Mouse (Mus musculus) spleen, postnatal 10 days (tissue): ENCODE data around the gene Hpn.

Experiments
- DNase-seq, 2 experiments: peaks; one replicate each; pipeline ENCODE4 v3.0.0; 2021 to 2022; ENCODE audit warnings: low spot score in 2 of 2

Gene Hpn

GRCm38 (mm10) chr7:31115182-31115581, at the start of gene Hpn:
Gene Hpn (minus strand): TSS chr7:31115290.
- no peak for DNase-seq

- no peak for DNase-seq
Observed at GRCm38 (mm10) chr7:31164748-31165147, 49.7 kb upstream of the Hpn start.

- no peak for DNase-seq
Observed at GRCm38 (mm10) chr7:31163666-31164577, 48.8 kb upstream of the Hpn start.

GRCm38 (mm10) chr7:31162324-31162723, 47.2 kb upstream of the Hpn start:
- no peak for DNase-seq

GRCm38 (mm10) chr7:31161831-31162230, 46.7 kb upstream of the Hpn start:
- no peak for DNase-seq

- DNase-seq, result no peak
Observed at GRCm38 (mm10) chr7:31161246-31161645, 46.2 kb upstream of the Hpn start.

- DNase-seq, result no peak
Observed at GRCm38 (mm10) chr7:31160763-31161162, 45.7 kb upstream of the Hpn start.

GRCm38 (mm10) chr7:31156034-31156928, 41.2 kb upstream of the Hpn start:
- DNase-seq, result peak in 1 of 2 experiments; percentile 62

- no peak for DNase-seq
Observed at GRCm38 (mm10) chr7:31155296-31156033, 40.4 kb upstream of the Hpn start, which contains the start of gene Gramd1a. Gene Gramd1a (minus strand): TSS chr7:31155896.

- DNase-seq, result peak in 1 of 2 experiments; percentile 9
Observed at GRCm38 (mm10) chr7:31153536-31154320, 38.6 kb upstream of the Hpn start.

GRCm38 (mm10) chr7:31151301-31152241, 36.5 kb upstream of the Hpn start:
- peak; percentile 45 to 60 for DNase-seq

GRCm38 (mm10) chr7:31150566-31151300, 35.6 kb upstream of the Hpn start:
- peak; percentile 72 to 82 for DNase-seq

GRCm38 (mm10) chr7:31149751-31150565, 34.9 kb upstream of the Hpn start:
- DNase-seq, result no peak

- no peak for DNase-seq
Observed at GRCm38 (mm10) chr7:31149271-31149670, 34.2 kb upstream of the Hpn start.

GRCm38 (mm10) chr7:31148756-31149155, 33.7 kb upstream of the Hpn start:
- DNase-seq, result peak; percentile 30 to 70

- no peak for DNase-seq
Observed at GRCm38 (mm10) chr7:31148086-31148485, 33.0 kb upstream of the Hpn start.

- no peak for DNase-seq
Observed at GRCm38 (mm10) chr7:31145596-31146160, 30.6 kb upstream of the Hpn start.

GRCm38 (mm10) chr7:31144886-31145285, 29.8 kb upstream of the Hpn start:
- DNase-seq, result no peak
